Mouse (Mus musculus): ENCODE results near the gene Olfr287. TPM values are rescaled to one million over a fixed set of nuclear protein-coding genes. Genes with fewer than 3 reads are reported as not detected.

Olfr287 gene
- total RNA-seq (2017) = not detected in 3 replicates

- no peak for ATAC-seq (replicated peaks; ENCODE audit: insufficient number of reproducible peaks, low FRiP score, low TSS enrichment, poor library complexity, severe bottlenecking)
Measured at GRCm38 (mm10) chr15:98220877-98221276, at the start of gene Olfr287, which contains the start of gene Gm44579. Olfr287 (minus strand) TSS chr15:98221056. Gm44579 (minus strand) TSS chr15:98220977.

- no peak for ATAC-seq (replicated peaks; ENCODE audit: insufficient number of reproducible peaks, low FRiP score, low TSS enrichment, poor library complexity, severe bottlenecking)
Measured at GRCm38 (mm10) chr15:98257776-98258175, 36.9 kb upstream of the Olfr287 start.

DNA sequence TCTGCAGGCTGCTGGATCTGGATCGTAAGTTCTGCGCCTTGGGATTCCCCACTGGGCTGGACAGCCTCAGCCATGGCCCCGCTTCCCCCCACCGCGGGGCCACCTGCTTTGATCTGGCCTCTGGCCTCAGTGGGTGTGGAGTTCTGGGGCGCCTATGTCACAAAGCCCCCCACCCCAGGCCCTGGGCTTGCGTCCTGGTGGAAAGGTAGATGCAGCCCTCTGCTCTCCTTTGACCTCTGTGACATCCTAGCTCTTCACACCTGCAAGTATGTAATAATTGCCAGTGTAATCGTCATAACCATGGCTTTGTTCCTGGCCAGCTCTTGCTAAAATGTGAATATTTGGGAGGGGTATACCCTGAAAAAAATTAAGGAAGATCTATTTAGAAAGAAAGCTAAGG lies 36.3 kb upstream of the Olfr287 start, which contains the start of gene H1fnt:
TSS of gene H1fnt (minus strand) at position 101 of the 400 bp plus-strand sequence.
- no peak for ATAC-seq (replicated peaks; ENCODE audit: insufficient number of reproducible peaks, low FRiP score, low TSS enrichment, poor library complexity, severe bottlenecking)

- ATAC-seq (replicated peaks; ENCODE audit: insufficient number of reproducible peaks, low FRiP score, low TSS enrichment, poor library complexity, severe bottlenecking) = no peak
Measured at GRCm38 (mm10) chr15:98256271-98256670, 35.4 kb upstream of the Olfr287 start.

GRCm38 (mm10) chr15:98235442-98235841 lies 14.6 kb upstream of the Olfr287 start:
- no peak for ATAC-seq (replicated peaks; ENCODE audit: insufficient number of reproducible peaks, low FRiP score, low TSS enrichment, poor library complexity, severe bottlenecking)

DNA sequence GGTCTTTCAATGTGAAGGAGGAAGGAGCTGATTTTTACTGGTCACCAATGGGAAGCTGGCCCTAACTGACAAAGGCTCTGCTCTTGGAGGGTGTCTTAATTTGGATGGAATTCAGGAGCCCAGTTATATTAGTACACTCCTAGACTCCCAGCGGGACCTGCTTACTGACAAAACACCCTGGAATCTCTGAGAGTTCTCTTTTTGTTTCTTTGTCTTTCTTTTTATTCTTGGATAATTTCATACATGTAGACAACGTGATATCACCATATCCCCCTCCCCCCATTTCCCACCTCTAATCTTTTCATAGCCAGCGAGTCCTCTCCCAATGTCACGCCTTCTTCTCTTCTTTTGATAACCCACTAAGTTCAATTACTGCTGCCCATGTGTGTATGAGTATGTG lies 13.5 kb upstream of the Olfr287 start, which contains the start of gene Olfr286:
TSS of gene Olfr286 (minus strand) at position 101 of the 400 bp plus-strand sequence.
- ATAC-seq (replicated peaks; ENCODE audit: insufficient number of reproducible peaks, low FRiP score, low TSS enrichment, poor library complexity, severe bottlenecking) = no peak

DNA sequence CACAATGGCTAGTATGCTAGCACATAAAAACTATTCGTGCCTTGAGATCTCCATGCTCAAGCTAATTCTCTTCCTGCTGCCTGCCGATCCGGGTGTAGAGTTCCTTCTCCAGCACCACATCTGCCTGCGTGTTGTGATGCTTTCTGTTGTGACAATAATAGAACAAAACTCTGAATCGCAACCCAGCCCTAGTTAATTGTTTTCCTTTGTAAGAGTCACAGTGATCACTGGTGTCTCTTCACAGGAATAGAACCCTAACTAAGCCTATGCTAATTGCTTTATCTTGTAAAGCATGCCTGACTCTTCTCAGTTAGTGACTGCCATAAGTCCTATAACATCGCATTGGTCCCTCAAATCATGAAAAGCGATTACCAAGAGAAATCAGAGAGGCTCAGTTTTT lies 5.2 kb upstream of the Olfr287 start:
- no peak for ATAC-seq (replicated peaks; ENCODE audit: insufficient number of reproducible peaks, low FRiP score, low TSS enrichment, poor library complexity, severe bottlenecking)

GRCm38 (mm10) chr15:98225610-98226009 lies 4.8 kb upstream of the Olfr287 start:
- ATAC-seq (replicated peaks; ENCODE audit: insufficient number of reproducible peaks, low FRiP score, low TSS enrichment, poor library complexity, severe bottlenecking) = no peak

- no peak for ATAC-seq (replicated peaks; ENCODE audit: insufficient number of reproducible peaks, low FRiP score, low TSS enrichment, poor library complexity, severe bottlenecking)
Measured at GRCm38 (mm10) chr15:98222377-98222776, 1.5 kb upstream of the Olfr287 start.

GRCm38 (mm10) chr15:98214130-98214529 lies 6.7 kb downstream of the Olfr287 start:
- ATAC-seq (replicated peaks; ENCODE audit: insufficient number of reproducible peaks, low FRiP score, low TSS enrichment, poor library complexity, severe bottlenecking) = no peak

GRCm38 (mm10) chr15:98213336-98213870 lies 7.5 kb downstream of the Olfr287 start:
- ATAC-seq (replicated peaks; ENCODE audit: insufficient number of reproducible peaks, low FRiP score, low TSS enrichment, poor library complexity, severe bottlenecking) = no peak

DNA sequence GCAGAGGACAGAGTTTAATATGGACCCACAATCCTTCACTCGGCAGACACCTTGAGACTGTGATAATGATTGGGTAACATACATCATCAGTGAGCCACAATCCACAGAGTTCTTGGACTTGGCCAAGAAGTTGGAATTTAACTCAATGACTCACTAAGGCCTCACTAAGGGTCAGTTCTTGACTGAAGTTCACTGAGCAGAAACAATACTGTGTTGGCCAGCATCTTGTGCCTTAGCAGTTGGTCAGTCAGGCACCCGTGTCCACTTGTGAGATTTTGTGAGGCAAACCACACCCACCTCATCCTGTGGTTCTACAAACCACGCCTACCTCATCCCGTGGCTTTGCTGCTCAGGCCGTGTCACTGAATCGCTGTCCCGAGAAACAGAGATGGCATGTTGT lies 11.2 kb downstream of the Olfr287 start:
- ATAC-seq (replicated peaks; ENCODE audit: insufficient number of reproducible peaks, low FRiP score, low TSS enrichment, poor library complexity, severe bottlenecking) = no peak

GRCm38 (mm10) chr15:98195442-98195841 lies 25.4 kb downstream of the Olfr287 start, which contains the start of gene Olfr288:
Olfr288 (minus strand) TSS chr15:98195542.
- ATAC-seq (replicated peaks; ENCODE audit: insufficient number of reproducible peaks, low FRiP score, low TSS enrichment, poor library complexity, severe bottlenecking) = no peak

- no peak for ATAC-seq (replicated peaks; ENCODE audit: insufficient number of reproducible peaks, low FRiP score, low TSS enrichment, poor library complexity, severe bottlenecking)
Measured at GRCm38 (mm10) chr15:98184456-98184855, 36.4 kb downstream of the Olfr287 start.

- ATAC-seq (replicated peaks; ENCODE audit: insufficient number of reproducible peaks, low FRiP score, low TSS enrichment, poor library complexity, severe bottlenecking) = no peak
Measured at GRCm38 (mm10) chr15:98181856-98182570, 38.8 kb downstream of the Olfr287 start.

GRCm38 (mm10) chr15:98181132-98181711 lies 39.6 kb downstream of the Olfr287 start:
- peak; percentile 95 for ATAC-seq (replicated peaks; ENCODE audit: insufficient number of reproducible peaks, low FRiP score, low TSS enrichment, poor library complexity, severe bottlenecking)

DNA sequence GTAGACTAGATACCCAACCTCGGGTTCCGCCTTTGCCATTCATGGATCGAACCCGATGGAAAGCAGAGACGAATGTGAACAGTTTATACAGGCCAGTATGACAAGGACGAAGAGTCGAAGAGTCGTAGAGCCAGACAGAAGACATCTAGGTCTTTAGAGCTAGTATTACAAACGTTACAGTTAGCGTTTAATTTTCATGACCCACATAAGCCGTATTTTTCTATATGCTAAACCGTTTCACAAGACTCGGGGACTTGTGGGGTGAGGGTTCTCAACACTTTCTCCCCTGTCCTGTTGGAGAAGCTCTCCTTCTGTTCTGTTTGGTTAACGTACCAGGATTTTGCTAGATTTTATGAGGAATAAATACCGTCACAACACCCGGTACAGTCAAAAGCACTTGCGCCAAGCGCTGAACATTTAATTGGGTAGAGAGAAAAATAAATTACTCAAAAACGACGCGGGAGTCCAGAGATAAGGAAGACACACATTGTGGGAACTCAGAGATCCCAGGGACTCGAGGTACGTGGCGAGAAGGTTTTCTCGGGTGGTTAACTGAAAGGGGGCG lies 40.2 kb downstream of the Olfr287 start:
- no peak for ATAC-seq (replicated peaks; ENCODE audit: insufficient number of reproducible peaks, low FRiP score, low TSS enrichment, poor library complexity, severe bottlenecking)

DNA sequence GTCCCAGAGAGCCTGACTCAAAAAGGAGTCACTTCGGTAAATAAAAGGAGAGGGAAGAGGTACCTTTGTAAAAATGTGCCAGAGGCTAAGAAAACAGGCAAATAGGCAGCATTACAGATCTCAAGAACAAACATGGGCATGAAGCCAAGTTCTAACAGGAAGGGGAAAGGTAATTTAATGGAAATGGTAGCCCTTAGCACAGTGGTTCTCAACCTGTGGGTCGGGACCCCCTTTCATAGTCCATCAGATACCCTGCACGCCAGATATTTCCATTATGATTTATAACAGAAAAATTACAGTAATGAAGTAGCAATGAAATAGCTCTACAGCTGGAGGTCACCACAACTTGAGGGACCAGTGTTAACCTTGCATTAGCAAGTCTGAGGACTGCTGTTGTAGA lies 43.5 kb downstream of the Olfr287 start:
- ATAC-seq (replicated peaks; ENCODE audit: insufficient number of reproducible peaks, low FRiP score, low TSS enrichment, poor library complexity, severe bottlenecking) = no peak

GRCm38 (mm10) chr15:98173821-98174220 lies 47.0 kb downstream of the Olfr287 start:
- no peak for ATAC-seq (replicated peaks; ENCODE audit: insufficient number of reproducible peaks, low FRiP score, low TSS enrichment, poor library complexity, severe bottlenecking)

- ATAC-seq (replicated peaks; ENCODE audit: insufficient number of reproducible peaks, low FRiP score, low TSS enrichment, poor library complexity, severe bottlenecking) = no peak
Measured at GRCm38 (mm10) chr15:98172113-98172512, 48.7 kb downstream of the Olfr287 start.
